Mouse (Mus musculus) heart, postnatal 0 days (tissue): Measurements from ENCODE around the gene Cux1. TPM values are rescaled to one million over a fixed set of nuclear protein-coding genes. Genes with fewer than 3 reads are reported as not detected.

Experiments used
- ATAC-seq: fragments of 200-750 bp; cut with Nextera tagmentation; 2 replicates; pipeline ENCODE4 v1.8.0; 2017; ENCODE audit warnings: low read depth, moderate number of reproducible peaks, moderate library complexity; ENCODE audit not compliant: insufficient read depth
- DNase-seq: peaks from one replicate; pipeline ENCODE4 v3.0.0-alpha.2; 2016; ENCODE audit warnings: low spot score
- H3K27ac ChIP-seq: fragments of 300-500 bp; sonication (generic); 2 replicates; pipeline ENCODE4 v1.5.1; 2014; ENCODE audit warnings: low read depth, mild to moderate bottlenecking
- H3K27me3 ChIP-seq: fragments of 300-500 bp; sonication (generic); 2 replicates; pipeline ENCODE4 v1.6.1; 2014; ENCODE audit warnings: low read length, mixed read lengths; ENCODE audit not compliant: control insufficient read depth, insufficient read depth
- H3K36me3 ChIP-seq: fragments of 300-500 bp; sonication (generic); replicated peaks from 2 replicates; pipeline ENCODE4 v1.6.1; 2014; ENCODE audit warnings: low read length, mixed read lengths; ENCODE audit not compliant: control insufficient read depth, insufficient read depth
- H3K4me1 ChIP-seq: fragments of 300-500 bp; sonication (generic); 2 replicates; pipeline ENCODE4 v1.6.1; 2014; ENCODE audit warnings: antibody characterized with exemption; ENCODE audit not compliant: control insufficient read depth, insufficient read depth
- H3K4me2 ChIP-seq: fragments of 300-500 bp; sonication (generic); 2 replicates; pipeline ENCODE4 v1.6.1; 2014; ENCODE audit warnings: low read depth, mild to moderate bottlenecking, low read length, moderate library complexity
- H3K4me3 ChIP-seq: fragments of 300-500 bp; sonication (generic); 2 replicates; pipeline ENCODE4 v1.5.1; 2014; ENCODE audit warnings: low read depth, low read length
- H3K9ac ChIP-seq: fragments of 300-500 bp; sonication (generic); replicated peaks from 2 replicates; pipeline ENCODE4 v1.6.1; 2014; ENCODE audit warnings: low read depth, low read length, mixed read lengths
- H3K9me3 ChIP-seq: fragments of 300-500 bp; sonication (generic); replicated peaks from 2 replicates; pipeline ENCODE4 v1.6.1; 2016; ENCODE audit warnings: low read length; ENCODE audit not compliant: control insufficient read depth
- CTCF ChIP-seq: IDR thresholded peaks from 2 replicates; pipeline ENCODE4 v1.5.1; 2016; ENCODE audit warnings: antibody characterized with exemption, control low read depth, low read depth
- EP300 ChIP-seq: IDR thresholded peaks from 2 replicates; pipeline ENCODE4 v1.6.1; 2016; ENCODE audit warnings: antibody characterized with exemption, low read depth
- WGBS: fragments of 180-500 bp; shearing (Covaris S2); extraction: QIAGEN DNeasy Blood & Tissue Kit; methylation state at CpG from one replicate; pipeline ENCODE4 v1.1.7; 2014; 5-methylcytosine and 5-hydroxymethylcytosine counted together
- polyA plus RNA-seq: library from polyadenylated mRNA; unstranded; fragments of >200 nt; fragmentation: Nextera tagmentation; extraction: Ambion mirVana; gene quantifications from 2 replicates; pipeline ENCODE4 v1.2.1, GENCODE M21; 2015
- total RNA-seq: library from RNA; depleted of rRNA; stranded (reverse); fragments of >200 nt; gene quantifications from 2 replicates; pipeline ENCODE4 v1.2.3, GENCODE M21; 2014; ENCODE audit warnings: low replicate concordance

The Cux1 gene
- total and polyA plus RNA-seq, 2 experiments from 2014 or later, result 50.7 to 89.5 TPM

DNA sequence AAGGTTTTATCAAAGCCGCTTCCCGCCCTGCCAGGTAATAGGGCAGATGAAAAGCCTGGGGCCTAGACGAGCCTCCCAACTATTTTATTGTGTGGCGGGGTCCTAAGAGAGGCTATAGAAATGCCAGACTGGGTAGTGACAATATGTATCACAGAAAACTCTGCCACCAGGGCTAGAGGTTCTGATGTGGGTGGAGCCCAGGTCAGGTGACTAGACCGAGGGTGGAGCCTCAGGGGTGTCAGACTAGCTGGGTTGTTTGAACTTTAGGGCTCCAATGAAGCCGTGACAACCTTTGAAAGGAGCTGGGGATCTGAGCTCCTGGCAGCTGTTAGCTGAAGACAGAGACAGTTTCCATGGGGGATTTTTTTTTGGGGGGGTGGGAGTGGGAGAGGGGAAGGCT is 318.8 kb downstream of the Cux1 start:
- H3K9ac ChIP-seq, result no peak overlapping the region
- H3K4me2 ChIP-seq, result no peak overlapping the region
- ATAC-seq, result no peak
- no peak overlapping the region for H3K4me3 ChIP-seq
- peaks cover 8% of the 10 kb centered on the region; the same call in 1 of the 2 replicates for H3K4me1 ChIP-seq
- H3K36me3 ChIP-seq, result no peaks in the 10 kb centered on the region; the same call in 1 of the 2 replicates
- no peaks in the 10 kb centered on the region for H3K9me3 ChIP-seq
- H3K27me3 ChIP-seq, result peaks cover 8% of the 10 kb centered on the region; the same call in 1 of the 2 replicates
- H3K27ac ChIP-seq, result no peak overlapping the region
- WGBS, result 77% methylated on average over 6 of the region's 6 CpGs
- TF ChIP-seq EP300 (no peak), CTCF (no peak)
- DNase-seq, result no peak

DNA sequence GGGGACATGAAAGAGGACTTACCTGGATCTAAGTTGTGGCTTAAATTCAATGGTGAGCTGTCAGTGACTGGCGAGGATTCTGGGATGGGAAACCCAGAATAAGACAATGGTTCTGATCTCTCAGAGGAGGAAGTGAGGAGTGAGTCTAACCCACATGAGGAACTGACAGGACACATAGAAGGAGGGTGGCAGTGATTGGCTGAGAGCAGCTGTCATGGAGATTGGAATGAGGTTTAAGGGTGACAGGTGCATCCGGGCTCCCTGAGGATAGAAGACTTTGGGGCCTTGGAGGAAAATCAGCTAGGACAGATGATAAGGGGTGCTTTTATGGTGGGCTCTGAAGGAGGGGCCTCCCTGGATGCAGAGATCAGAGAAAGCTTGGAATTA is 320.8 kb downstream of the Cux1 start, which contains the start of gene Sh2b2:
Gene Sh2b2 (minus strand): TSS at position 105 of the 387 bp plus-strand sequence.
- Histone ChIP-seq H3K36me3 (no peaks in the 10 kb centered on the region), H3K9ac (no peak within 1 kb of the TSS), H3K27me3 (peaks cover 21% of the 10 kb centered on the region), H3K4me1 (peaks cover 8% of the 10 kb centered on the region; the same call in 1 of the 2 replicates), H3K27ac (peak within 1 kb of the TSS; percentile 78; the same call in 1 of the 2 replicates), H3K9me3 (no peaks in the 10 kb centered on the region), H3K4me2 (peak within 1 kb of the TSS; percentile 93), H3K4me3 (peak within 1 kb of the TSS; percentile 67)
- no peak for ATAC-seq
- TF ChIP-seq CTCF (no peak), EP300 (no peak)
- DNase-seq, result no peak
- WGBS, result 83% methylated on average over 2 of the region's 2 CpGs

DNA sequence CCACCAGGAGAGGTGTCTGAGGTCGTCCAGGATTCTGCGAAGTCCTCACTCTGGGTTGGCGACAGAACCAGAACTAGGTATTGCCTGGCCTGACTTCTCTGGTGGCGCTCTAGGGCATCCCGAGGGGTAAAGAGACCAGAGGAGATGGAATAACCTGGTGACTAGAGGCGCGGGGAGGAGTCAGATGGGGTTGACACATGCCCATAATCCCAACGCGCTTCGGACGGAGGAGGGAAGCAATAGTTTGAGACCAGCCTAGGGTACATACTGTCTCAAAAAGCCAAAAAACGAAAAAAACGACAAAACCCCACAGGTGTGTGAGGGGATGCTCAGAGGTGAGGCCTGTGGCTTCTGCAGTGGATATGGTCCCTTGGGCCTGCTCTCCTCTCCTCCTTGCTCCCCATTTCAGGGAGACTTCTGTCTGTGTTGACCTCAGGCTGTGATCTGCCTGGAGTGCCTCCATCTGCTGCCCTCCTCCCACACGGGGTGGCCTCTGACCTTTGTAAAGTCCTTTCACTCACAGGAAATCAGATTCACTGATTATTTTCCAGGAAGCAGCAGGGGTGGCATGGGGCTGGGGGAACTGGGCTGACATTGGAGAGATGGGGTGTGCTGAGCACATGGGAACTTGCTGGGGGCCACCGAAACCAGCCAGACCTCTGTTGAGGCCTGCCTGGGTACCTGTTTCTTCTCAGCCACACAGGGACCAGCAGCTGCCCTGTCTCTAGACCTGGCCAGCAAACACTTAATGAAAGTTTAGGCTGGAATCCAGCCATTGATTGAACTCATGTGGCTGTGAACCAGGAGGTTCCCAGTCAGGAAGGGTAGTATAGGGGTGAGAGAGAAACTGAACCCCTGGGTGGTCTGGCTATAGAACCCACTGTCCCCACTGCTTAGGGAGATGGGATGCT is 321.5 kb downstream of the Cux1 start:
- ATAC-seq (no peak), DNase-seq (no peak)
- Histone ChIP-seq H3K9me3 (no peaks in the 10 kb centered on the region), H3K4me3 (peak overlapping the region; percentile 67), H3K9ac (no peak overlapping the region), H3K4me2 (peak overlapping the region; percentile 93), H3K27ac (peak overlapping the region; percentile 78; the same call in 1 of the 2 replicates), H3K4me1 (peaks cover 8% of the 10 kb centered on the region; the same call in 1 of the 2 replicates), H3K27me3 (peaks cover 24% of the 10 kb centered on the region), H3K36me3 (no peaks in the 10 kb centered on the region)
- WGBS, result 19% methylated on average over 15 of the region's 15 CpGs
- TF ChIP-seq EP300, result no peak
- no peak for TF ChIP-seq CTCF

DNA sequence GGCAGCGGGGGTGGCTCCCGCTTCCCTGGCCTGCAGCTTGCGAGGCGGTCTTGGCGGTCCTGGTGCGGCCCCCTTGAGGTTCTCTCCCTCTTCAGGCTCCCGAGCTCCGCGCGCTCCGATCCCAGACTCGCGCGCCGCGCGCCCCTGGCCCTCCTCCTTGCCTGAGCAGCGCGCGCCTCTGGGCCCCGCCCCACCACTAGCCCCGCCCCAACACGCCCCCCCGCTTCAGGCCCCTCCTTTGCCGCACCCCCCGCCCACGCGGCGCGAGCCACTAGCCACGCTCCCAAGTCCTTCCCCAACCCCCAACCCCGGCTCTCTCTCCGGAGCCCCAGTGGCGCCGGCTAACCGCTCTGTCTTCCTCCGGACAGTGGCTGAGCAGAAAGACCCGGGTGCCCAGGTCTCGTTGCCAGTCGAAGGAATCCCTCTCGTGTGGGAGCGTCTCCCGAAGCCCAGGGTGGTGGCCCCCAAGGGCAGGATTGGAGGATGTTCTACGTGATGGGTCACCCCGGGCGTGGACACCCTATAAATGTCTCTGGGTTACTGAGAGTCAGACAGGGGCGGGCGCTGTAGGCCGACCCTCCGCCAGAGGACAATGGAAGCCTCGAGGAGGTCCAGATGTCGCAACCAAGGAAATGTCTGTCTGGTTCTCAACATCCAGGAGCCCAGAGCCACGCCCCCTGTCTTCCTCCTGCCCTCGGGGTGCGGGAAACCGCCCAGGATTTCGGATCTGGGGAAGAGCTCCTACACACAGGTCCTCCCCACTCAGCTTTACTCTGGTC is 322.3 kb downstream of the Cux1 start:
- under 1% methylated on average over 38 of the region's 57 CpGs for WGBS
- H3K27ac ChIP-seq, result peak overlapping the region; percentile 78
- H3K27me3 ChIP-seq, result peaks cover 28% of the 10 kb centered on the region
- peaks cover 8% of the 10 kb centered on the region; the same call in 1 of the 2 replicates for H3K4me1 ChIP-seq
- H3K36me3 ChIP-seq, result no peaks in the 10 kb centered on the region
- H3K4me2 ChIP-seq, result peak overlapping the region; percentile 93
- peak overlapping the region; percentile 40; the same call in 1 of the 2 replicates for H3K9ac ChIP-seq
- peak; percentile 77 for ATAC-seq
- no peaks in the 10 kb centered on the region for H3K9me3 ChIP-seq
- TF ChIP-seq CTCF (0 out of 2 replicates have a peak, but pooled peaks have one; percentile 4), EP300 (no peak)
- DNase-seq, result peak; percentile 41
- H3K4me3 ChIP-seq, result peak overlapping the region; percentile 67

DNA sequence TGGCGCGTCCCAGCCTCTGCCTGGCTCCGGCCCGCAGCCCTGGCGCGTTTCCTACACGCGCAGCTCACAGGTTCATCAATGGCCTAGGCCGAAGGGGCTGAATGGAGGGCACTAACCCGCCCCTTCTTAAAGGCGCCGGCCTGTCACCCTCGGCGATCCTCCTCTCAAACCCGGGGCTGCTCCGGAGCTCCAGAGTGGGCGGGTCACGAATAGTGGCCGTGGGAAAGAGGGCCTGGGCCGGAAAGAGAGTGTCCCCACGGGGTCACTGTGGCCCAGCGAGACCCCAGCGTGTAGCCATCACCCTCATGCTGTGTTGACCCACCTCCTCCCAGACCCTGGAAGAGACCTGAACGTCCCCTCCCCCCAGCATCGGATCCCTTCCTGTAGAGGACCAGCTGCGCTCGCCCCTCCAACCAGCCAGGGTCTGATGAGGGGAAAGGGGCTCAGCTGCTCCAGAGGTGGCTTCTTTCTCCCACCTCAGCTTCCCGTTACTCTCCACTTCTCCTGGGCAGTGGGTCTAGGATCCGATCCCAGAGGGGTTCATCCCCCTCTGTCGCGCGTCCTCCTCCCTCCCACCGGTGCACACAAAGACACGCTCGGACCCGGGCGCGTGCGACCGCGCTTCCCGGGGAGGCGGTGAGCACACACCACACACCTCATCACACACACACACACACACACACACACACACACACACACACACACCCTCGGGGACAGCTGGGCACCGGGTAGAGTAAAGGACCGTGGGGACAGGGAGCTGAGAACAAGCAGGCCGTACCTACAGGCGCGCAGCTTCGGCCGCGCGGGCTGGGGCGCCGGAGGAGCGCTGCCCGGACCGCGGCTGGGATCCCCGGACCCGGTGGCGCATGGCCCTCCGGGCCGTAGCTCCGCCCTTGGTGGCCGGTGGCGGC is 323.2 kb downstream of the Cux1 start:
- no peak; the same call in 1 of the 2 replicates for ATAC-seq
- H3K4me2 ChIP-seq, result peak overlapping the region; percentile 93
- H3K4me1 ChIP-seq, result peaks cover 8% of the 10 kb centered on the region; the same call in 1 of the 2 replicates
- under 1% methylated on average over 55 of the region's 67 CpGs for WGBS
- H3K27me3 ChIP-seq, result peaks cover 28% of the 10 kb centered on the region
- no peaks in the 10 kb centered on the region for H3K9me3 ChIP-seq
- no peaks in the 10 kb centered on the region for H3K36me3 ChIP-seq
- no peak for DNase-seq
- peak overlapping the region; percentile 40; the same call in 1 of the 2 replicates for H3K9ac ChIP-seq
- H3K27ac ChIP-seq, result peak overlapping the region; percentile 5; the same call in 1 of the 2 replicates
- TF ChIP-seq EP300 (no peak), CTCF (no peak)
- H3K4me3 ChIP-seq, result peak overlapping the region; percentile 67
